Mouse (Mus musculus): ENCODE data around the gene Inpp5a. TPM values are rescaled to one million over a fixed set of nuclear protein-coding genes. Genes with fewer than 3 reads are reported as not detected.
A peak's percentile ranks its signal among the peaks of the same experiment; 100 is the strongest.

The Inpp5a gene
- total RNA-seq, 1 experiment = 11.5 TPM

GRCm38 (mm10) chr7:139386933-139387690 lies 1.8 kb upstream of the Inpp5a start:
- TF ChIP-seq MAFK (IDR thresholded peaks at IDR 0.05; ENCODE audit: insufficient read depth, low read depth, low read length) (no peak), CHD2 (IDR thresholded peaks at IDR 0.05; ENCODE audit: low read depth, low read length) (no peak), ZC3H11A (IDR thresholded peaks at IDR 0.05; ENCODE audit: borderline replicate concordance, low read depth, low read length) (no peak), HCFC1 (IDR thresholded peaks at IDR 0.05; ENCODE audit: borderline replicate concordance, insufficient read depth, low read length) (no peak), ZNF384 (IDR thresholded peaks at IDR 0.05; ENCODE audit: low read depth, low read length) (no peak)
- in situ Hi-C loops (cut with MboI; ENCODE audit: low sequenced_read_pairs in 2 of 2, unreplicated experiment in 2 of 2) = no loop called here
- H3K4me1 ChIP-seq (ENCODE audit: control insufficient read depth in 2 of 2, insufficient read depth in 2 of 2, low read length in 2 of 2, poor library complexity in 1 of 2) = no peaks in the 10 kb centered on the region
- H3K36me3 ChIP-seq (ENCODE audit: control insufficient read depth, insufficient read depth, low read length, poor library complexity, severe bottlenecking) = no peaks in the 10 kb centered on the region
- H3K9ac ChIP-seq (ENCODE audit: insufficient read depth, low read depth, low read length, poor library complexity, severe bottlenecking) = no peak overlapping the region
- H3K9me3 ChIP-seq (ENCODE audit: control insufficient read depth, insufficient read depth, low read depth, low read length) = no peaks in the 10 kb centered on the region
- DNase-seq (ENCODE audit: low read depth, low spot score) = no peak
- no peak overlapping the region for H3K4me3 ChIP-seq (ENCODE audit: insufficient read depth in 1 of 2, low read depth in 1 of 2, low read length in 2 of 2, poor library complexity in 1 of 2, severe bottlenecking in 1 of 2)
- H3K27ac ChIP-seq (ENCODE audit: insufficient read depth, low read depth, low read length, poor library complexity, severe bottlenecking) = no peak overlapping the region

GRCm38 (mm10) chr7:139387921-139388669 lies 814 bp upstream of the Inpp5a start:
- Histone ChIP-seq H3K9me3 (ENCODE audit: control insufficient read depth, insufficient read depth, low read depth, low read length) (no peaks in the 10 kb centered on the region), H3K4me3 (ENCODE audit: insufficient read depth in 1 of 2, low read depth in 1 of 2, low read length in 2 of 2, poor library complexity in 1 of 2, severe bottlenecking in 1 of 2) (peak overlapping the region; percentile 74 to 99), H3K27ac (ENCODE audit: insufficient read depth, low read depth, low read length, poor library complexity, severe bottlenecking) (peak overlapping the region; percentile 69; the same call in 1 of the 2 replicates), H3K9ac (ENCODE audit: insufficient read depth, low read depth, low read length, poor library complexity, severe bottlenecking) (peak overlapping the region; percentile 93), H3K4me1 (ENCODE audit: control insufficient read depth in 2 of 2, insufficient read depth in 2 of 2, low read length in 2 of 2, poor library complexity in 1 of 2) (no peaks in the 10 kb centered on the region), H3K36me3 (ENCODE audit: control insufficient read depth, insufficient read depth, low read length, poor library complexity, severe bottlenecking) (no peaks in the 10 kb centered on the region)
- TF ChIP-seq ZC3H11A (IDR thresholded peaks at IDR 0.05; ENCODE audit: borderline replicate concordance, low read depth, low read length) = no peak
- no peak for TF ChIP-seq ZNF384 (IDR thresholded peaks at IDR 0.05; ENCODE audit: low read depth, low read length)
- TF ChIP-seq CHD2 (IDR thresholded peaks at IDR 0.05; ENCODE audit: low read depth, low read length) = no peak
- TF ChIP-seq MAFK (IDR thresholded peaks at IDR 0.05; ENCODE audit: insufficient read depth, low read depth, low read length) = no peak
- no peak for TF ChIP-seq HCFC1 (IDR thresholded peaks at IDR 0.05; ENCODE audit: borderline replicate concordance, insufficient read depth, low read length)
- in situ Hi-C loops (cut with MboI; ENCODE audit: low sequenced_read_pairs in 2 of 2, unreplicated experiment in 2 of 2) = no loop called here
- DNase-seq (ENCODE audit: low read depth, low spot score) = no peak

GRCm38 (mm10) chr7:139389213-139389761 lies 378 bp downstream of the Inpp5a start:
- no peaks in the 10 kb centered on the region for H3K36me3 ChIP-seq (ENCODE audit: control insufficient read depth, insufficient read depth, low read length, poor library complexity, severe bottlenecking)
- no peak for DNase-seq (ENCODE audit: low read depth, low spot score)

GRCm38 (mm10) chr7:139390380-139390779 lies 1.5 kb downstream of the Inpp5a start:
- TF ChIP-seq ZNF384 (IDR thresholded peaks at IDR 0.05; ENCODE audit: low read depth, low read length) (no peak), MAFK (IDR thresholded peaks at IDR 0.05; ENCODE audit: insufficient read depth, low read depth, low read length) (no peak), CHD2 (IDR thresholded peaks at IDR 0.05; ENCODE audit: low read depth, low read length) (no peak), ZC3H11A (IDR thresholded peaks at IDR 0.05; ENCODE audit: borderline replicate concordance, low read depth, low read length) (no peak), HCFC1 (IDR thresholded peaks at IDR 0.05; ENCODE audit: borderline replicate concordance, insufficient read depth, low read length) (no peak)
- Histone ChIP-seq H3K36me3 (ENCODE audit: control insufficient read depth, insufficient read depth, low read length, poor library complexity, severe bottlenecking) (no peaks in the 10 kb centered on the region), H3K27ac (ENCODE audit: insufficient read depth, low read depth, low read length, poor library complexity, severe bottlenecking) (no peak overlapping the region), H3K4me1 (ENCODE audit: control insufficient read depth in 2 of 2, insufficient read depth in 2 of 2, low read length in 2 of 2, poor library complexity in 1 of 2) (no peaks in the 10 kb centered on the region), H3K9me3 (ENCODE audit: control insufficient read depth, insufficient read depth, low read depth, low read length) (no peaks in the 10 kb centered on the region), H3K9ac (ENCODE audit: insufficient read depth, low read depth, low read length, poor library complexity, severe bottlenecking) (no peak overlapping the region), H3K4me3 (ENCODE audit: insufficient read depth in 1 of 2, low read depth in 1 of 2, low read length in 2 of 2, poor library complexity in 1 of 2, severe bottlenecking in 1 of 2) (no peak overlapping the region)
- in situ Hi-C loops (cut with MboI; ENCODE audit: low sequenced_read_pairs in 2 of 2, unreplicated experiment in 2 of 2) = no loop called here
- DNase-seq (ENCODE audit: low read depth, low spot score) = no peak

More at GRCm38 (mm10) chr7:139389213-139389761, 378 bp downstream of the Inpp5a start:
- peak overlapping the region; percentile 92 for H3K9ac ChIP-seq (ENCODE audit: insufficient read depth, low read depth, low read length, poor library complexity, severe bottlenecking)
- no peaks in the 10 kb centered on the region for H3K4me1 ChIP-seq (ENCODE audit: control insufficient read depth in 2 of 2, insufficient read depth in 2 of 2, low read length in 2 of 2, poor library complexity in 1 of 2)
- peak overlapping the region; percentile 80 to 85 for H3K4me3 ChIP-seq (ENCODE audit: insufficient read depth in 1 of 2, low read depth in 1 of 2, low read length in 2 of 2, poor library complexity in 1 of 2, severe bottlenecking in 1 of 2)
- in situ Hi-C loops (cut with MboI; ENCODE audit: low sequenced_read_pairs in 2 of 2, unreplicated experiment in 2 of 2) = no loop called here
- TF ChIP-seq HCFC1 (IDR thresholded peaks at IDR 0.05; ENCODE audit: borderline replicate concordance, insufficient read depth, low read length) = no peak; the same call in 1 of the 2 replicates
- TF ChIP-seq ZC3H11A (IDR thresholded peaks at IDR 0.05; ENCODE audit: borderline replicate concordance, low read depth, low read length) = no peak
- no peak for TF ChIP-seq MAFK (IDR thresholded peaks at IDR 0.05; ENCODE audit: insufficient read depth, low read depth, low read length)
- TF ChIP-seq CHD2 (IDR thresholded peaks at IDR 0.05; ENCODE audit: low read depth, low read length) = no peak
- TF ChIP-seq ZNF384 (IDR thresholded peaks at IDR 0.05; ENCODE audit: low read depth, low read length) = no peak
- no peaks in the 10 kb centered on the region for H3K9me3 ChIP-seq (ENCODE audit: control insufficient read depth, insufficient read depth, low read depth, low read length)
- no peak overlapping the region for H3K27ac ChIP-seq (ENCODE audit: insufficient read depth, low read depth, low read length, poor library complexity, severe bottlenecking)

Data from ES-E14 (cell line).